Mouse (Mus musculus) spleen, postnatal 14 days (tissue): ENCODE measurements around the gene Lrrk1.
A peak's percentile ranks its signal among the peaks of the same experiment; 100 is the strongest.

Experiments used
- DNase-seq, 2 experiments: peaks; one replicate each; pipeline ENCODE4 v3.0.0; 2021 to 2022; ENCODE audit warnings: low spot score in 2 of 2

Gene Lrrk1

GRCm38 (mm10) chr7:66254993-66255392, 133.2 kb downstream of the Lrrk1 start:
- DNase-seq = no peak

GRCm38 (mm10) chr7:66253975-66254651, 134.0 kb downstream of the Lrrk1 start:
- peak in 1 of 2 experiments; percentile 1 for DNase-seq

GRCm38 (mm10) chr7:66250030-66250429, 138.1 kb downstream of the Lrrk1 start:
- DNase-seq = peak; percentile 75 to 80

GRCm38 (mm10) chr7:66249426-66249825, 138.7 kb downstream of the Lrrk1 start:
- no peak for DNase-seq

GRCm38 (mm10) chr7:66249020-66249419, 139.1 kb downstream of the Lrrk1 start:
- no peak for DNase-seq

GRCm38 (mm10) chr7:66248270-66248669, 139.9 kb downstream of the Lrrk1 start:
- no peak for DNase-seq

- DNase-seq = peak in 1 of 2 experiments; percentile 7
Observed at GRCm38 (mm10) chr7:66247274-66248021, 140.7 kb downstream of the Lrrk1 start.

- DNase-seq = peak in 1 of 2 experiments; percentile 6
Observed at GRCm38 (mm10) chr7:66246716-66247235, 141.4 kb downstream of the Lrrk1 start.

GRCm38 (mm10) chr7:66245646-66246045, 142.5 kb downstream of the Lrrk1 start:
- peak in 1 of 2 experiments; percentile 1 for DNase-seq

- DNase-seq = peak in 1 of 2 experiments; percentile 4
Observed at GRCm38 (mm10) chr7:66243766-66244325, 144.3 kb downstream of the Lrrk1 start.

- DNase-seq = peak in 1 of 2 experiments; percentile 3
Observed at GRCm38 (mm10) chr7:66241855-66242412, 146.2 kb downstream of the Lrrk1 start.

- peak in 1 of 2 experiments; percentile 2 for DNase-seq
Observed at GRCm38 (mm10) chr7:66238157-66238556, 150.0 kb downstream of the Lrrk1 start.

- no peak for DNase-seq
Observed at GRCm38 (mm10) chr7:66233947-66234516, 154.1 kb downstream of the Lrrk1 start.

GRCm38 (mm10) chr7:66233141-66233946, 154.8 kb downstream of the Lrrk1 start:
- DNase-seq = no peak

GRCm38 (mm10) chr7:66231861-66232260, 156.3 kb downstream of the Lrrk1 start:
- DNase-seq = no peak

- no peak for DNase-seq
Observed at GRCm38 (mm10) chr7:66230638-66231550, 157.3 kb downstream of the Lrrk1 start.

GRCm38 (mm10) chr7:66230246-66230637, 157.9 kb downstream of the Lrrk1 start:
- DNase-seq = no peak

- DNase-seq = no peak
Observed at GRCm38 (mm10) chr7:66229433-66229832, 158.7 kb downstream of the Lrrk1 start.

GRCm38 (mm10) chr7:66228610-66228920, 159.6 kb downstream of the Lrrk1 start:
- DNase-seq = no peak
